Mouse (Mus musculus): ENCODE data around the gene Nsa2. TPM values are rescaled to one million over a fixed set of nuclear protein-coding genes. Genes with fewer than 3 reads are reported as not detected.

The Nsa2 gene
- total RNA-seq (2012; rRNA removed) = 130 and 133 TPM in 2 replicates
- 100 to 1,000 TPM; 200 to 245 TPM for polyA plus RNA-seq (2012; ENCODE audit: insufficient read depth in 1 of 2, insufficient read length in 2 of 2, low read depth in 1 of 2, low replicate concordance in 2 of 2, missing spikeins in 1 of 2)

GRCm38 (mm10) chr13:97137466-97138400 is at the start of gene Nsa2, which contains the start of gene Gfm2:
Gene Nsa2, minus strand, starts transcription at chr13:97137937.
Gene Gfm2, plus strand, starts transcription at chr13:97137937.
- no peaks in the 10 kb centered on the region for H3K9me3 ChIP-seq (replicated peaks; ENCODE audit: insufficient read depth, low read length)
- H3K4me1 ChIP-seq (ENCODE audit: control insufficient read depth in 1 of 2, insufficient read depth in 2 of 2, low read length in 2 of 2) = no peaks in the 10 kb centered on the region
- H3K27ac ChIP-seq (ENCODE audit: control insufficient read depth, low read depth, low read length) = peak within 1 kb of the TSS; percentile 83
- peaks cover 9 to 11% of the 10 kb centered on the region in 2 experiments for H3K36me3 ChIP-seq (ENCODE audit: control insufficient read depth in 1 of 2, insufficient read depth in 2 of 2, low read length in 2 of 2)
- peak; percentile 97 for DNase-seq (ENCODE audit: low read depth, low spot score)
- peak; percentile 90 for TF ChIP-seq HCFC1 (IDR thresholded peaks at IDR 0.05; ENCODE audit: low read depth, low read length)
- TF ChIP-seq ZMIZ1 (IDR thresholded peaks at IDR 0.05; ENCODE audit: low read depth, low read length) = peak; percentile 88
- no peak for TF ChIP-seq JUND (IDR thresholded peaks at IDR 0.05; ENCODE audit: low read depth, low read length)
- peak; percentile 89 for TF ChIP-seq TBP (IDR thresholded peaks at IDR 0.05; ENCODE audit: low read depth, low read length)
- no peak for TF ChIP-seq ZC3H11A (IDR thresholded peaks at IDR 0.05; ENCODE audit: low read depth, low read length)
- TF ChIP-seq ZKSCAN1 (IDR thresholded peaks at IDR 0.05; ENCODE audit: low read depth, low read length) = no peak
- peak; percentile 68; the same call in 1 of the 2 replicates for TF ChIP-seq E2F4 (IDR thresholded peaks at IDR 0.05; ENCODE audit: borderline replicate concordance, low read depth, low read length)
- peak; percentile 76 for TF ChIP-seq TCF12 (IDR thresholded peaks at IDR 0.05; ENCODE audit: low read depth, low read length)
- peak; percentile 86 for TF ChIP-seq MXI1 (IDR thresholded peaks at IDR 0.05; ENCODE audit: low read depth, low read length)
- 0 out of 2 replicates have a peak, but pooled peaks have one; percentile 66 for TF ChIP-seq UBTF (IDR thresholded peaks at IDR 0.05; ENCODE audit: borderline replicate concordance, insufficient read depth, low read depth, low read length)
- TF ChIP-seq KAT2A (conservative IDR thresholded peaks at IDR 0.05; ENCODE audit: low read depth, low read length) = no peak; the same call in none of the 2 replicates
- TF ChIP-seq POLR2AphosphoS5 (IDR thresholded peaks at IDR 0.05; ENCODE audit: borderline replicate concordance, low read depth, low read length) = no peak
- peak; percentile 87; the same call in 1 of the 2 replicates for TF ChIP-seq POLR2AphosphoS2 (IDR thresholded peaks at IDR 0.05; ENCODE audit: low read length)
- peak; percentile 85 to 98 for TF ChIP-seq POLR2A (IDR thresholded peaks at IDR 0.05; ENCODE audit: control insufficient read depth in 1 of 2, insufficient read depth in 1 of 2, low read depth in 1 of 2, low read length in 2 of 2, poor library complexity in 1 of 2)
- no peak for TF ChIP-seq BHLHE40 (IDR thresholded peaks at IDR 0.05; ENCODE audit: borderline replicate concordance, low read depth, low read length)
- TF ChIP-seq EP300 (IDR thresholded peaks at IDR 0.05; ENCODE audit: low read depth in 1 of 2, low read length in 2 of 2) = 0 out of 4 replicates have a peak, but pooled peaks of 1 of the 2 experiments have one; percentile 11
- no peak for TF ChIP-seq USF2 (IDR thresholded peaks at IDR 0.05; ENCODE audit: borderline replicate concordance in 1 of 2, insufficient read depth in 1 of 2, low read depth in 1 of 2, low read length in 2 of 2)
- TF ChIP-seq MAFK (IDR thresholded peaks at IDR 0.05; ENCODE audit: borderline replicate concordance, low read depth, low read length) = no peak
- TF ChIP-seq MYB (IDR thresholded peaks at IDR 0.05; ENCODE audit: low read depth, low read length) = 0 out of 2 replicates have a peak, but pooled peaks have one; percentile 12
- peak; percentile 88 for TF ChIP-seq NELFE (IDR thresholded peaks at IDR 0.05; ENCODE audit: low read depth, low read length)
- peak; percentile 93 for TF ChIP-seq SIN3A (IDR thresholded peaks at IDR 0.05; ENCODE audit: low read length)
- TF ChIP-seq MYC (IDR thresholded peaks at IDR 0.05; ENCODE audit: low read depth, low read length) = peak; percentile 85; the same call in 1 of the 2 replicates
- no peak; the same call in 1 of the 2 replicates for TF ChIP-seq MAX (IDR thresholded peaks at IDR 0.05; ENCODE audit: low read length)
- 0 out of 2 replicates have a peak, but pooled peaks have one; percentile 22 for TF ChIP-seq GABPA (IDR thresholded peaks at IDR 0.05; ENCODE audit: low read depth, low read length)
- no peak for TF ChIP-seq RCOR1 (IDR thresholded peaks at IDR 0.05; ENCODE audit: low read depth, low read length)
- TF ChIP-seq NRF1 (IDR thresholded peaks at IDR 0.05; ENCODE audit: insufficient read depth, low read depth, low read length, poor library complexity, severe bottlenecking) = peak; percentile 67
- TF ChIP-seq TAL1 (IDR thresholded peaks at IDR 0.05; ENCODE audit: low read length) = no peak
- TF ChIP-seq MEF2A (IDR thresholded peaks at IDR 0.05; ENCODE audit: extremely low read depth, insufficient replicate concordance, low read depth, low read length, poor library complexity, severe bottlenecking) = no peak
- peak; percentile 89 for TF ChIP-seq ELF1 (IDR thresholded peaks at IDR 0.05; ENCODE audit: low read depth, low read length)
- TF ChIP-seq CTCF (IDR thresholded peaks at IDR 0.05 in 2 of 3, conservative IDR thresholded peaks at IDR 0.05 in 1 of 3; ENCODE audit: control insufficient read depth in 1 of 3, insufficient read depth in 1 of 3, low read depth in 2 of 3, low read length in 3 of 3, poor library complexity in 1 of 3, severe bottlenecking in 1 of 3) = no peak
- TF ChIP-seq RAD21 (IDR thresholded peaks at IDR 0.05; ENCODE audit: low read depth, low read length) = no peak
- peak; percentile 53; the same call in 1 of the 2 replicates for TF ChIP-seq ETS1 (IDR thresholded peaks at IDR 0.05; ENCODE audit: low read depth, low read length)
- H3K9ac ChIP-seq (ENCODE audit: control insufficient read depth, low read depth, low read length, poor library complexity, severe bottlenecking) = peak within 1 kb of the TSS; percentile 98
- H3K79me2 ChIP-seq (ENCODE audit: control insufficient read depth, insufficient read depth, low read length, poor library complexity) = peaks cover 16% of the 10 kb centered on the region
- peak within 1 kb of the TSS; percentile 93 to 98 for H3K4me3 ChIP-seq (ENCODE audit: control insufficient read depth in 1 of 2, insufficient read depth in 1 of 2, low read depth in 2 of 2, low read length in 2 of 2)
- no peaks in the 10 kb centered on the region for H3K27me3 ChIP-seq (ENCODE audit: control insufficient read depth in 1 of 2, insufficient read depth in 2 of 2, low read length in 2 of 2)

Data from MEL (cell line).